ENCODE assay signal across 9 mouse cellular contexts in the genomic region with DNA sequence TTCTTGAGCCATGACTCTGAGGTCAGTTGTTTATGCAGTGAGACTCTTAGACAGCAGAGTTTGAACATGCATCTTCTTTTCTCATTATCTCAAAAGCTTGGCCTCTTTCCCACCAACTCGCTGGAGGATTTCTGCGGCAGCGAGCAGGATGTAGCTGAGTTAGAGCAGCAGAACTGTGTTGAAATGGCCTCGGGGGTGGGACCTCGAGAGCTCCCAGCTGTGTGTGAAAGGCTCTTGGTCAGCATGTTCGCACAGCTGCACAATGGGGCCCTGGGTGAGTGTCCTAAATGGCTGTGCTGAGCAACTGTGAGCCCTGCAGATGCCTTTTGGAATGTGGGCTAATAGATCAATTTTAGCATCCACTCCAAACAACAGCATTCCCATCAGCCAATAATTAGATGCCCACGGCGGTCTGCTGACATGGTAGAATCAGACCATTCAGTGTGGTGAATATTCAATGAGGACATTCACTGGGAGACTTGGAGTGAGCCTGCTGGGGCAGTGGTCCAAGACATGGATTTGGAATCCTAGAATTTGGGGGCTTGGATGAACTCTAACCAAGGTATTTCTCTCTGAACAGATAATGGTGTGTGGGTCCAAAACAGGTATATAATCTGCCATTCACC. TPM values are rescaled to one million over a fixed set of nuclear protein-coding genes. Genes with fewer than 3 reads are reported as not detected.
DNase-seq lines count a peak whose midpoint lies in the region; ATAC-seq and TF ChIP-seq lines count a peak whose summit lies in the region.
"Had no signal": no experiment of that assay in that cellular context is flagged by ENCODE, and none has a peak within 500 bp of the region (broad histone marks: within the 10 kb centered on the region; RNA-seq: fewer than 3 reads in every experiment).

No protein-coding gene starts in this region.

- no peaks in the 10 kb centered on the region for H3K27me3 ChIP-seq in forebrain, embryonic 14.5 days (replicated peaks; ENCODE audit: control insufficient read depth, insufficient read depth, low read length)
- H3K27me3 ChIP-seq in hindbrain, embryonic 10.5 days (ENCODE audit: insufficient read depth, poor library complexity, severe bottlenecking): no peaks in the 10 kb centered on the region
- no peaks in the 10 kb centered on the region for H3K27me3 ChIP-seq in liver, postnatal 0 days (ENCODE audit: insufficient read depth, low read length)
- H3K27me3 ChIP-seq in stomach, embryonic 14.5 days (ENCODE audit: control insufficient read depth, insufficient read depth, low read length): no peaks in the 10 kb centered on the region

- DNase-seq in lung, adult 18-20 months: peak; percentile 55 to 71
- no peak for DNase-seq in lung, adult 2 months
- peak; percentile 28 for DNase-seq in forebrain, embryonic 14.5 days (ENCODE audit: low spot score)
- DNase-seq in hindbrain, embryonic 10.5 days (ENCODE audit: low spot score): peak; percentile 22
- DNase-seq in liver, postnatal 0 days: peak; percentile 16
- DNase-seq in thymus, postnatal 4 days: no peak

- WGBS in lung, adult 2 months: 39% methylated on average over 8 of the region's 8 CpGs
- WGBS in forebrain, embryonic 14.5 days: 7% methylated on average over 8 of the region's 8 CpGs
- 24% methylated on average over 8 of the region's 8 CpGs for WGBS in hindbrain, embryonic 10.5 days
- WGBS in liver, postnatal 0 days (ENCODE audit: insufficient replicate concordance): 54% methylated on average over 8 of the region's 8 CpGs
- WGBS in stomach, embryonic 14.5 days: 23% methylated on average over 8 of the region's 8 CpGs

- no peak for TF ChIP-seq POLR2A in lung, adult 2 months (IDR thresholded peaks at IDR 0.05; ENCODE audit: borderline replicate concordance, extremely low read depth, low read depth, low read length)

- H3K4me1 ChIP-seq in lung, adult 2 months (ENCODE audit: control insufficient read depth, insufficient read depth, low read length): no peaks in the 10 kb centered on the region
- peaks cover 5% of the 10 kb centered on the region for H3K4me1 ChIP-seq in forebrain, embryonic 14.5 days (ENCODE audit: control insufficient read depth, insufficient read depth, low read length)
- H3K4me1 ChIP-seq in hindbrain, embryonic 10.5 days (replicated peaks): peaks cover 9% of the 10 kb centered on the region
- H3K4me1 ChIP-seq in liver, postnatal 0 days (ENCODE audit: insufficient read depth): 0 out of 2 replicates have a peak, but pooled peaks cover 3% of the 10 kb centered on the region
- H3K4me1 ChIP-seq in stomach, embryonic 14.5 days (ENCODE audit: control insufficient read depth, insufficient read depth, low read length): 0 out of 2 replicates have a peak, but pooled peaks cover 3% of the 10 kb centered on the region

- no peaks in the 10 kb centered on the region for H3K9me3 ChIP-seq in forebrain, embryonic 14.5 days (replicated peaks; ENCODE audit: control insufficient read depth, low read length)
- no peaks in the 10 kb centered on the region for H3K9me3 ChIP-seq in hindbrain, embryonic 10.5 days
- H3K9me3 ChIP-seq in liver, postnatal 0 days (ENCODE audit: low read length): no peaks in the 10 kb centered on the region
- H3K9me3 ChIP-seq in stomach, embryonic 14.5 days (ENCODE audit: control insufficient read depth, low read depth, low read length): no peaks in the 10 kb centered on the region
- H3K9me3 ChIP-seq: G1E had no signal

- no peak for TF ChIP-seq EP300 in liver, postnatal 0 days (IDR thresholded peaks at IDR 0.05; ENCODE audit: low read depth)

- H3K4me3 ChIP-seq in lung, adult 2 months (replicated peaks; ENCODE audit: extremely low read depth, low read depth, low read length): no peak overlapping the region
- H3K4me3 ChIP-seq in forebrain, embryonic 14.5 days (ENCODE audit: low read depth, low read length): no peak overlapping the region
- H3K4me3 ChIP-seq in hindbrain, embryonic 10.5 days: no peak overlapping the region
- no peak overlapping the region for H3K4me3 ChIP-seq in liver, postnatal 0 days (ENCODE audit: low read depth, low read length)
- no peak overlapping the region for H3K4me3 ChIP-seq in stomach, embryonic 14.5 days (ENCODE audit: low read depth, low read length)

- no peak overlapping the region for H3K9ac ChIP-seq in forebrain, embryonic 14.5 days (ENCODE audit: low read length)
- H3K9ac ChIP-seq in liver, postnatal 0 days (replicated peaks): no peak overlapping the region
- H3K9ac ChIP-seq in stomach, embryonic 14.5 days (replicated peaks; ENCODE audit: low read depth, low read length): no peak overlapping the region

- no peak for TF ChIP-seq CTCF in lung, adult 2 months (IDR thresholded peaks at IDR 0.05; ENCODE audit: insufficient read depth, low read length)
- no peak for TF ChIP-seq CTCF in liver, postnatal 0 days (IDR thresholded peaks at IDR 0.05; ENCODE audit: low read depth)

- no peak overlapping the region for H3K4me2 ChIP-seq in forebrain, embryonic 14.5 days (ENCODE audit: low read length)
- no peak overlapping the region for H3K4me2 ChIP-seq in liver, postnatal 0 days (ENCODE audit: low read depth, low read length)
- no peak overlapping the region for H3K4me2 ChIP-seq in stomach, embryonic 14.5 days (replicated peaks; ENCODE audit: low read depth, low read length)

- H3K27ac ChIP-seq in forebrain, embryonic 14.5 days (ENCODE audit: low read depth, low read length): no peak overlapping the region
- H3K27ac ChIP-seq in hindbrain, embryonic 10.5 days: peak overlapping the region; percentile 67; the same call in 1 of the 2 replicates
- no peak overlapping the region for H3K27ac ChIP-seq in liver, postnatal 0 days (ENCODE audit: low read depth)
- H3K27ac ChIP-seq in stomach, embryonic 14.5 days (ENCODE audit: low read length): peak overlapping the region; percentile 79

- H3K36me3 ChIP-seq in forebrain, embryonic 14.5 days (ENCODE audit: control insufficient read depth, insufficient read depth, low read length): no peaks in the 10 kb centered on the region
- H3K36me3 ChIP-seq in hindbrain, embryonic 10.5 days: no peaks in the 10 kb centered on the region
- H3K36me3 ChIP-seq in liver, postnatal 0 days (replicated peaks; ENCODE audit: insufficient read depth, low read length): no peaks in the 10 kb centered on the region
- H3K36me3 ChIP-seq in stomach, embryonic 14.5 days (ENCODE audit: control insufficient read depth, insufficient read depth, low read length): no peaks in the 10 kb centered on the region
- H3K36me3 ChIP-seq: G1E had no signal

- 0 out of 2 replicates have a peak, but pooled peaks have one; percentile 32 for ATAC-seq in forebrain, embryonic 14.5 days
- ATAC-seq in liver, postnatal 0 days: no peak
- ATAC-seq in stomach, embryonic 14.5 days (ENCODE audit: insufficient number of reproducible peaks, insufficient read depth, low FRiP score, low read depth): peak; percentile 90; the same call in 1 of the 2 replicates
- ATAC-seq in megakaryocyte progenitor cell, adult 5-6 weeks (replicated peaks; ENCODE audit: poor library complexity): no peak

RNA-seq across cellular contexts. Expression of a gene that starts 49.1 kb away (rescaled TPM):
- polyA plus RNA-seq in lung, adult 2 months (2012; rRNA removed): not detected in 2 replicates
- not detected in 2 replicates for polyA plus RNA-seq in forebrain, embryonic 14.5 days (2014; fragmentation: Nextera tagmentation; extraction: Ambion mirVana)
- not detected in 2 replicates for polyA plus RNA-seq in hindbrain, embryonic 10.5 days (2016; fragmentation: Nextera tagmentation; extraction: Ambion mirVana)
- polyA plus RNA-seq in liver, postnatal 0 days (2015; fragmentation: Nextera tagmentation; extraction: Ambion mirVana): not detected in 2 replicates
- polyA plus RNA-seq in stomach, embryonic 14.5 days (2014; fragmentation: Nextera tagmentation; extraction: Ambion mirVana): not detected in 2 replicates
- total RNA-seq in megakaryocyte progenitor cell, adult 5-6 weeks (2015): not detected in 2 replicates
- total RNA-seq in megakaryocyte progenitor cell, adult 5-6 weeks (2017): not detected in 2 replicates
- total RNA-seq: G1E had no signal
- polyA plus RNA-seq: G1E had no signal

Comparison
In these comparisons a context has a peak if more than half of its experiments do, and no peak if none do; other contexts are left out.
1. DNase-seq: peak in lung, adult 18-20 months (2 of 2), forebrain, embryonic 14.5 days (single experiment), hindbrain, embryonic 10.5 days (single experiment) and liver, postnatal 0 days (single experiment); none in lung, adult 2 months (single experiment) and thymus, postnatal 4 days (single experiment).
2. ATAC-seq: peak in forebrain, embryonic 14.5 days (single experiment) and stomach, embryonic 14.5 days (single experiment); none in liver, postnatal 0 days (single experiment) and megakaryocyte progenitor cell, adult 5-6 weeks (single experiment).
3. H3K27ac ChIP-seq: peak in hindbrain, embryonic 10.5 days (single experiment) and stomach, embryonic 14.5 days (single experiment); none in forebrain, embryonic 14.5 days (single experiment) and liver, postnatal 0 days (single experiment).